Mouse (Mus musculus) kidney, postnatal 0 days (tissue): Measurements from ENCODE around the gene Marcks. TPM values are rescaled to one million over a fixed set of nuclear protein-coding genes. Genes with fewer than 3 reads are reported as not detected.

Experiments
- ATAC-seq: fragments of 200-750 bp; cut with Nextera tagmentation; replicated peaks from 2 replicates; pipeline ENCODE4 v1.8.0; 2017; ENCODE audit warnings: low read depth, moderate number of reproducible peaks, moderate TSS enrichment, moderate library complexity; ENCODE audit not compliant: low FRiP score
- DNase-seq: peaks from one replicate; pipeline ENCODE4 v3.0.0-alpha.2; 2016; ENCODE audit warnings: low spot score
- H3K27ac ChIP-seq: fragments of 300-500 bp; sonication (generic); 2 replicates; pipeline ENCODE4 v1.5.1; 2014; ENCODE audit warnings: mild to moderate bottlenecking
- H3K27me3 ChIP-seq: fragments of 300-500 bp; sonication (generic); 2 replicates; pipeline ENCODE4 v1.6.1; 2014; ENCODE audit warnings: low read length, mixed read lengths; ENCODE audit not compliant: insufficient read depth
- H3K36me3 ChIP-seq: fragments of 300-500 bp; sonication (generic); 2 replicates; pipeline ENCODE4 v1.6.1; 2014; ENCODE audit warnings: low read length, mixed read lengths; ENCODE audit not compliant: insufficient read depth
- H3K4me1 ChIP-seq: fragments of 300-500 bp; sonication (generic); replicated peaks from 2 replicates; pipeline ENCODE4 v1.6.1; 2014; ENCODE audit warnings: antibody characterized with exemption, low read length, mixed read lengths; ENCODE audit not compliant: insufficient read depth
- H3K4me2 ChIP-seq: fragments of 300-500 bp; sonication (generic); 2 replicates; pipeline ENCODE4 v1.6.1; 2014; ENCODE audit warnings: mild to moderate bottlenecking, low read length, moderate library complexity, mixed read lengths
- H3K4me3 ChIP-seq: fragments of 300-500 bp; sonication (generic); replicated peaks from 2 replicates; pipeline ENCODE4 v1.5.1; 2014; ENCODE audit warnings: low read depth, low read length
- H3K9ac ChIP-seq: fragments of 300-500 bp; sonication (generic); 2 replicates; pipeline ENCODE4 v1.6.1; 2014; ENCODE audit warnings: low read depth, low read length
- H3K9me3 ChIP-seq: fragments of 300-500 bp; sonication (generic); replicated peaks from 2 replicates; pipeline ENCODE4 v1.6.1; 2016; ENCODE audit warnings: low read length, inconsistent platforms, mixed read lengths
- CTCF ChIP-seq: IDR thresholded peaks from 2 replicates; pipeline ENCODE4 v1.5.1; 2016; ENCODE audit warnings: antibody characterized with exemption, low read depth, mild to moderate bottlenecking, moderate library complexity
- WGBS: fragments of 180-500 bp; shearing (Covaris S2); extraction: QIAGEN DNeasy Blood & Tissue Kit; methylation state at CpG from one replicate; pipeline ENCODE4 v1.1.7; 2014; 5-methylcytosine and 5-hydroxymethylcytosine counted together
- polyA plus RNA-seq: library from polyadenylated mRNA; unstranded; fragments of >200 nt; fragmentation: Nextera tagmentation; extraction: Ambion mirVana; gene quantifications from 2 replicates; pipeline ENCODE4 v1.2.1, GENCODE M21; 2015

Marcks gene
- polyA plus RNA-seq, 1 experiment from 2014 or later, result 113 TPM

DNA sequence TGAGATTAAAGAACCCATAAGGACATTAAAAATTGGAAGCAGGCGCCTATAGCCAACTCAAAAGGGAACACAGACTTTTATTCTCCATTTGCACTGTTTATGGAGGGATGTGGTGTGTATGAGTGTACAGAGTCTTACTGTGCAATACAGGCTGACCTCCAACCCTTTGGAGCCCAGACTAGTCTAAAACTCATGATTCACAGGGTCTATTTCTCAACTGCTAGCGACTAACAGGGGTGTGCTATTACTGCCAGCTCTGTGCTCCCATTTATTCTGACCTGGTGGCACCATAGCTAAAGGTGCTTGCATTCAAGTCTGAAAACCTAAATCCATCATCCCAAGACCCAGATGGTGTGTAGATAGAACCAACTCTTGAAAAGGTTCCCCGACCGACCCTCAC is 2.9 kb upstream of the Marcks start:
- Histone ChIP-seq H3K36me3 (no peaks in the 10 kb centered on the region), H3K4me3 (peak overlapping the region; percentile 82), H3K9me3 (no peaks in the 10 kb centered on the region), H3K4me2 (peak overlapping the region; percentile 82), H3K4me1 (no peaks in the 10 kb centered on the region), H3K27me3 (no peaks in the 10 kb centered on the region), H3K9ac (peak overlapping the region; percentile 90; the same call in 1 of the 2 replicates), H3K27ac (peak overlapping the region; percentile 98; the same call in 1 of the 2 replicates)
- no peak for ATAC-seq
- 75% methylated on average over 4 of the region's 4 CpGs for WGBS
- no peak for TF ChIP-seq CTCF
- no peak for DNase-seq

DNA sequence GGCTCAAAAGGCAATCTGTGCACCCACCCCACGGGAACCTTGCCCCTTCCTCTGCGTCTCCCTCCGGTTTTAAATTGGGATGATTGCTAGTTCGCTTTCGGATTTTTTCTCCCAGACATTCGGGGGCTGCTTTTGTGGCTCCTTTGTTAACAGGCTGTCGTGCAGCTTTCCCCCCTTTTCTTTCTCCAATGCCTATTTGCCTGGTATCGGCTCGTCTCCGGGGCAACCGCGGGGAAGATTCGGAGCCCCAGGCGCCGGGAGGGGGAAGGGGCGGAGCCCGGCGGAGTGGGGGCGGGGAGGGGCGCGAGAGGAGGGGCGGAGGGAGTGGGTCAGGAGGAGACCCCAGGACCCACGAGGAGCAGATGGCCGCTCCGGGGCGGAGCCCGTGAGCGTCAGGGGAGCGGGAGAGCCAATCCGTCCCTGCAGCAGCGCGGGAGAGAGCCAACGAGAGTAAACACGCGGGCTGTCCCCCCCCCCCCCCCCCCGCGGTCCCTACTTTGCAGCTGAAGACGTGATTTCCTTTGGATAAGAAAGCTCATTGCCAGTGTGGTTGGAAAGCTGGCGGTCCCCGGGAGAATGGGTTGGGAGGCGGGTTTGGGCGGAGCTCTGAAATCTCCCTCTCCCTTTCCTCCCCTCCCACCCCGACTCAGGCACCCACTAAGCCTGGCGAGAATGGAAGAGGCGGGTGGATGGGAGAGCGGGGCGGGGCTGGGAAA is 2.2 kb upstream of the Marcks start:
- ATAC-seq (peak; percentile 79), DNase-seq (peak; percentile 97)
- Histone ChIP-seq H3K9me3 (no peaks in the 10 kb centered on the region), H3K36me3 (no peaks in the 10 kb centered on the region), H3K9ac (peak overlapping the region; percentile 90), H3K4me1 (no peaks in the 10 kb centered on the region), H3K27me3 (no peaks in the 10 kb centered on the region), H3K4me2 (peak overlapping the region; percentile 82), H3K4me3 (peak overlapping the region; percentile 82), H3K27ac (peak overlapping the region; percentile 98)
- no peak for TF ChIP-seq CTCF
- 0% methylated on average over 43 of the region's 47 CpGs for WGBS

DNA sequence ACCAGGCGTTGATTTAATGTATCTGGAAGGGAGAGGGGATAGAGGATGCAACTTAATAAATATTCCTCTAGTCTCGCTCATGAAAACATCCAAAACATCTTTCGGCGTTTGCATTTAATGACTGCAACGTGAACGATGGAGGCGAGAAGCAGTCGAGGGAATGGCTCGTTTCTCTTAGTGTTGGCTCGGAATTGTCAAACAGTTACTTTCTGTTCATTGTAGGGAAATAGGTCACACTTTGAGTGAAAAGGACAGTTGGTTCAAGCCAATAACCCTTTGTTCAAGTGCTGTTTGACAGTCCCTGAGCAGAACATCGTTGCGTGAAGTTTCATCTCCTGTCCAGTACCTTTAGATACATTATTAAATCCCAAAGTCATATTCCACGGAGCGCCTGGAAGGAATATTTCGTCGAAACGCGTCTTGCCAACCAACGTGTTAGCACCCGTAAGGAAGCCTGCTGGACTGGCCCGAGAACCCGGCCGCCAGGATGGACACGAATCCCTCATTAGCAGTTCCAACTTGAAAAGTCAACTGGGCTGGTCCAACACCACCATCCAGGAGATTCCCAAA is 1.5 kb upstream of the Marcks start:
- TF ChIP-seq CTCF, result no peak
- peak overlapping the region; percentile 90 for H3K9ac ChIP-seq
- H3K36me3 ChIP-seq, result no peaks in the 10 kb centered on the region
- H3K27ac ChIP-seq, result peak overlapping the region; percentile 98
- no peaks in the 10 kb centered on the region for H3K9me3 ChIP-seq
- under 1% methylated on average over 24 of the region's 24 CpGs for whole genome bisulfite sequencing
- no peaks in the 10 kb centered on the region for H3K4me1 ChIP-seq
- H3K27me3 ChIP-seq, result no peaks in the 10 kb centered on the region
- peak overlapping the region; percentile 82 for H3K4me3 ChIP-seq
- DNase-seq (peak; percentile 64), ATAC-seq (no peak)
- H3K4me2 ChIP-seq, result peak overlapping the region; percentile 82

DNA sequence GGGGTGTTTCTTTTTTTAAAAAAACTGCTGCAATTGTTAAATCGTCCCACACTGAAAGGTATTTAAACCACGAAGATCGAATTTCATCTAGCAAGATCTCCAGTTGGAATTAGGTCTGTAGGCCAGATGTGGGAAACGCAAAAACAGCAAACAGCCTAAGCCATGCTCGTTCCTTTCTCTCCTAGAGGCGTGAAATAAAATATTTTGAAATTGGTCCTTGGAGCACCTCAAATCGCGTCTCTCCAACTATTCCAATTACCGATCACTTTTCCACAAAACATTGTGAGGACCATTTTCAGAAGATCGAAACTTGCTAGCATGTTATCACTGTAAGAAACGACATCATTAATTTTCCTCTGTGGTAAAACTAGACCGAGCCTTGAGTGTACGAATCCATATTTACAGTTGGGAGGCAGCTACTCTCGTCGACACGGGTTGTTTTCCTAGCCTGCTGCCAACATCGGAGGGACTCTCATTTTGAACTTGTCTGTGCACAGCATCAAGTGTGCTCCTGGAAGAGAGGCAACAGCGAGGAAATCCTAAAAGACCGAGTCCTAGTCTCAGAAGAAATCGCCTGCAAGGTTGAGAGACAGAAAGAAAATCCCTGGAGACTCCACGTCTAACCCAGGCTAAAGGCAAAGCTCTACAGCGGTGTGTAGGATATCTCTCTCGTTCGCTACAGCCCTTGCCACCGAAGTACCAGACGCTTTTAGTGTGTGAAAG is 884 bp upstream of the Marcks start:
- Histone ChIP-seq H3K4me3 (peak overlapping the region; percentile 82), H3K4me1 (no peaks in the 10 kb centered on the region), H3K27me3 (no peaks in the 10 kb centered on the region), H3K9me3 (no peaks in the 10 kb centered on the region), H3K9ac (peak overlapping the region; percentile 90), H3K27ac (peak overlapping the region; percentile 98), H3K4me2 (peak overlapping the region; percentile 82), H3K36me3 (0 out of 2 replicates have a peak, but pooled peaks cover 3% of the 10 kb centered on the region)
- no peak for TF ChIP-seq CTCF
- under 1% methylated on average over 26 of the region's 26 CpGs for WGBS
- no peak for ATAC-seq
- DNase-seq, result peak; percentile 74

DNA sequence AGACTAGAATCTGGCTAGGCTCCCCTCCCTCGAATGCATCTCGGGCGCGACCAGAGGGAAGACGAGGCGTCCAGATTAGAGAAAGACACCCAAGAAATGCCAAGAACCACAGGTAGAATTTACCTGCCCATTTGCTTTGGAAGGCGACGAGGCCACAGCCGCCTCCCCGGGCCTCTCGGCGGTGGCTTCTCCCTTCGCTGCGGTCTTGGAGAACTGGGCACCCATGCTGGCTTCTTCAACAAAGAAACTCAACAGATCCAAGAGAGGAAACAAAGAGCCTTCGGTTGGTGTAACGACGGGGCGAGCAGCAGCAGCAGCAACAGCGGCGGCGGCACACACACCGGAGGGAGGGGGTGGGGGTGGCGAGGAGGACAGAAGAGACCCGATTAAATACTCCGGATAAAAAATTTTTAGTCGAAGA is 399 bp downstream of the Marcks start:
- H3K27ac ChIP-seq, result peak overlapping the region; percentile 98
- H3K9ac ChIP-seq, result peak overlapping the region; percentile 90
- H3K9me3 ChIP-seq, result no peaks in the 10 kb centered on the region
- TF ChIP-seq CTCF, result no peak
- DNase-seq (no peak), ATAC-seq (no peak)
- H3K4me3 ChIP-seq, result peak overlapping the region; percentile 82
- H3K36me3 ChIP-seq, result 0 out of 2 replicates have a peak, but pooled peaks cover 6% of the 10 kb centered on the region
- WGBS, result under 1% methylated on average over 26 of the region's 26 CpGs
- no peaks in the 10 kb centered on the region for H3K4me1 ChIP-seq
- no peaks in the 10 kb centered on the region for H3K27me3 ChIP-seq
- H3K4me2 ChIP-seq, result peak overlapping the region; percentile 82
